Mouse (Mus musculus): ENCODE results near the gene Usp39. TPM values are rescaled to one million over a fixed set of nuclear protein-coding genes. Genes with fewer than 3 reads are reported as not detected.
A peak's percentile ranks its signal among the peaks of the same experiment; 100 is the strongest.

Gene Usp39
- polyA plus RNA-seq, 2 experiments, result 39.1 to 52.2 TPM

DNA sequence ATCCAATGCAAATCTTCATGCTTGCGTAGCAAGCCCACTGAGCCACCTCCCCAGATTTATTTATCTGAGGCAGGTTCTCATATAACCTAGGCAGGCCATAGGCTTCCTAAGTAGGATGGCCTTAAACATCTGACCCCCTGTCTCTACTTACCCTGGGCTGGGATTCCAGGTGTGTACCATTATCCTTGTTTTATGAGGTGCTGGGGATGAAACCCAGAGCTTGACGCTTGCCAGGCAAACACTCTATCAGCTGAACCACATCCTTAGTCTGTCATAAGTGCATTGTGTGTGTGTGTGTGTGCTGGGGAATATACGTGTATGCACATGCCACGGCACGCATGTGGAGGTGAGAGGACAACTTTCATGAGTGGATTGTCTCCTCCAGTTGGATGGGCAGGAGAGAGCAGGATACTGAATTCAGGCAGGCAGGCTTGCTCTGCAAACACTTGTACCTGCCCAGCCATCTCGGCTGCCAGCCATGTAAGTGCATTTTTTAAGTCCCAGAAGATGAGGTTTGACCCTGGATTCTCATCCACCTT, 43.9 kb upstream of the Usp39 start:
- DNase-seq (ENCODE audit: low spot score) (no peak), ATAC-seq (ENCODE audit: low FRiP score, low read depth) (no peak)
- peaks cover 27% of the 10 kb centered on the region for H3K4me1 ChIP-seq (ENCODE audit: control insufficient read depth, insufficient read depth, low read length)
- H3K9me3 ChIP-seq (ENCODE audit: control insufficient read depth, low read length), result no peaks in the 10 kb centered on the region
- peak overlapping the region; percentile 75; the same call in 1 of the 2 replicates for H3K9ac ChIP-seq (ENCODE audit: low read depth, low read length, severe bottlenecking)
- WGBS, result 44% methylated on average over 6 of the region's 6 CpGs
- H3K27ac ChIP-seq (replicated peaks; ENCODE audit: low read depth, low read length), result peak overlapping the region; percentile 94
- peak overlapping the region; percentile 79 for H3K4me2 ChIP-seq (replicated peaks; ENCODE audit: low read depth, low read length, severe bottlenecking)
- no peaks in the 10 kb centered on the region for H3K27me3 ChIP-seq (ENCODE audit: control insufficient read depth, insufficient read depth, low read length)
- no peak for TF ChIP-seq POLR2A (IDR thresholded peaks at IDR 0.05; ENCODE audit: borderline replicate concordance, extremely low read depth, insufficient read depth, insufficient read length)
- peak overlapping the region; percentile 58 for H3K4me3 ChIP-seq (replicated peaks; ENCODE audit: low read length)
- H3K36me3 ChIP-seq (ENCODE audit: control insufficient read depth, insufficient read depth, low read length), result peaks cover 27% of the 10 kb centered on the region

DNA sequence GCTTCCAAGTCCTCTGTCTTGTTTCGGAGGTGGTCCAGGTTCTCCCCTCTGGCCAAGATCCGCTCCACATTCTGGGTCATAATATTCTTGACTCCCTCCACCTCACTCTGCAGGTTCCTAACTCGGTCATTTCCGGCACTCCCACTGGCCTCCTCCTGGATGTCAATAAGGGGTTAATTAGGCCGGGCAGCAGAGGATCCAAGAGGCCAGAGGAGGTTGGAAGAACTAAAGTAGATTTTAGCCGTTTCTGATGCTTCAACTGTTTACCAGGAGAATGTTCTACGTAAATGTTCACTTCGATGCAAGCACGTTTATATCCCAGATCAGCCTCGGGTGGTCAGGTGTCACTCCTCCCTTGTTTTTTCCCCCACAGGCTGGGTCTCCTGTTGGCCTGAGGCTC, 43.3 kb upstream of the Usp39 start:
- Histone ChIP-seq H3K4me1 (ENCODE audit: control insufficient read depth, insufficient read depth, low read length) (peaks cover 27% of the 10 kb centered on the region), H3K9me3 (ENCODE audit: control insufficient read depth, low read length) (no peaks in the 10 kb centered on the region), H3K36me3 (ENCODE audit: control insufficient read depth, insufficient read depth, low read length) (peaks cover 27% of the 10 kb centered on the region), H3K4me3 (replicated peaks; ENCODE audit: low read length) (no peak overlapping the region), H3K4me2 (replicated peaks; ENCODE audit: low read depth, low read length, severe bottlenecking) (peak overlapping the region; percentile 79; the same call in 1 of the 2 replicates), H3K9ac (ENCODE audit: low read depth, low read length, severe bottlenecking) (0 out of 2 replicates have a peak overlapping the region, but pooled peaks have one; percentile 7), H3K27ac (replicated peaks; ENCODE audit: low read depth, low read length) (no peak overlapping the region), H3K27me3 (ENCODE audit: control insufficient read depth, insufficient read depth, low read length) (no peaks in the 10 kb centered on the region)
- ATAC-seq (ENCODE audit: low FRiP score, low read depth) (no peak), DNase-seq (ENCODE audit: low spot score) (no peak)
- WGBS, result 46% methylated on average over 10 of the region's 10 CpGs
- TF ChIP-seq POLR2A (IDR thresholded peaks at IDR 0.05; ENCODE audit: borderline replicate concordance, extremely low read depth, insufficient read depth, insufficient read length), result no peak

DNA sequence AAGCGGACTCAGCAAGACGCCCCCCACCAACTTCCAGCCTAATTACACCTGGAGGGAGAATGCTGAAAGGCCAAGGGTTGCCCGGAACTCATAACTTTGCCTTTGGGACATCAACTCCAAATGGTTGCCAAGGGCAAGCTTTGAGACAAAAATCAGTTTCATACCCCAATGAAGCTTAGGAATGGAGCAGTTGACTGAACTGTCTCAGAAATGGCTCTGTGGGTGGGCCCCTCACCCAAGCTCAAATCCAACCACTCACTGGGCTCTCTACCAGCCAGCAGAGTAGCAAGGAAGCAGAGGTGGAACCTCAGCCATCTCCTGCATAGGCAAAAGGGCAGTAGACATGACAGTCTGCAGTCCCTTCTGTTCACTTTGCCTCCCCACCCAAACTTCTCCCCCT, 42.8 kb upstream of the Usp39 start:
- ATAC-seq (ENCODE audit: low FRiP score, low read depth), result no peak
- Histone ChIP-seq H3K4me2 (replicated peaks; ENCODE audit: low read depth, low read length, severe bottlenecking) (0 out of 2 replicates have a peak overlapping the region, but pooled peaks have one; percentile 14), H3K36me3 (ENCODE audit: control insufficient read depth, insufficient read depth, low read length) (peaks cover 27% of the 10 kb centered on the region), H3K4me1 (ENCODE audit: control insufficient read depth, insufficient read depth, low read length) (peaks cover 27% of the 10 kb centered on the region), H3K9me3 (ENCODE audit: control insufficient read depth, low read length) (no peaks in the 10 kb centered on the region), H3K9ac (ENCODE audit: low read depth, low read length, severe bottlenecking) (no peak overlapping the region), H3K4me3 (replicated peaks; ENCODE audit: low read length) (no peak overlapping the region), H3K27me3 (ENCODE audit: control insufficient read depth, insufficient read depth, low read length) (no peaks in the 10 kb centered on the region), H3K27ac (replicated peaks; ENCODE audit: low read depth, low read length) (no peak overlapping the region)
- WGBS, result 34% methylated on average over 3 of the region's 3 CpGs
- DNase-seq (ENCODE audit: low spot score), result no peak
- TF ChIP-seq POLR2A (IDR thresholded peaks at IDR 0.05; ENCODE audit: borderline replicate concordance, extremely low read depth, insufficient read depth, insufficient read length), result no peak

DNA sequence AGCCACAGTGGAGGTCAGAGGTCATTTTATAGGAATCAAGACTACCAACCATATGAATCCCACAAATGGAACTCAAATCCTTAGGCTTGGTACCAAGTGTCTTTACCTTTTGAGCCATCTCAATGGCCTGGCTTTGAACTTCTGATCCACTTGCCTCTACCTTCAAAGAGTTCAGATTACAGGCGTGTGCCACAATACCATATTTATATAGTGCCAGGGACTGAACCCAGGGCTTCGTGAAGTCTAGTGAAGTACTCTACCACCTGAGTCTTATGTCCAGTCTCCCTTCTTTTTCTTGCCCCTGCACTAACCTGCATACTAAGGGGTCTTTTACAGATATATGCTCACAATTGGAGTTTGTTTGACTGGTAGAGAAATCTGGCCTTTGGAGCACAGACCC, 41.6 kb upstream of the Usp39 start:
- DNase-seq (ENCODE audit: low spot score) (no peak), ATAC-seq (ENCODE audit: low FRiP score, low read depth) (no peak)
- peaks cover 27% of the 10 kb centered on the region for H3K36me3 ChIP-seq (ENCODE audit: control insufficient read depth, insufficient read depth, low read length)
- no peaks in the 10 kb centered on the region for H3K27me3 ChIP-seq (ENCODE audit: control insufficient read depth, insufficient read depth, low read length)
- no peak overlapping the region for H3K27ac ChIP-seq (replicated peaks; ENCODE audit: low read depth, low read length)
- no peaks in the 10 kb centered on the region for H3K9me3 ChIP-seq (ENCODE audit: control insufficient read depth, low read length)
- no peak overlapping the region for H3K4me3 ChIP-seq (replicated peaks; ENCODE audit: low read length)
- H3K9ac ChIP-seq (ENCODE audit: low read depth, low read length, severe bottlenecking), result no peak overlapping the region
- 91% methylated on average over 2 of the region's 2 CpGs for WGBS
- peaks cover 27% of the 10 kb centered on the region for H3K4me1 ChIP-seq (ENCODE audit: control insufficient read depth, insufficient read depth, low read length)
- H3K4me2 ChIP-seq (replicated peaks; ENCODE audit: low read depth, low read length, severe bottlenecking), result no peak overlapping the region
- no peak for TF ChIP-seq POLR2A (IDR thresholded peaks at IDR 0.05; ENCODE audit: borderline replicate concordance, extremely low read depth, insufficient read depth, insufficient read length)

DNA sequence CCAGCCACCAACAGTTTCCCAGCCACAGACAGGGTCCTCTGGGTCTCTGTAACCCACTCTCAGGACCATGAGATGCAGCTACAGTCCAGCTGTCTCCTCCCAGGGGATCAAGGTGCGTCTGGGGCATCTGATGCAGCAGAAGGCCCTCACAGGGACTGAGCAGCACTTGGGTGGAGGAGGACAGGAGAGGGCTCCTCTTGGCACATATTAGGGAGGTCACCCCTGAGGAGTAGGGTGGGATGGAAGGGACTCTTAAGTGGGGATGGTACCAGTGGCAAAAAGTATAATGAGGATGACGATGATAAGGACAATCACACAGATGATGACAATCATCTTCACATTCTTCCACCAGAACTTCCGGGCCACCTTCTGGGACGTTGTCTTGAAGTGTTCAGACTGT, 40.3 kb upstream of the Usp39 start:
- Histone ChIP-seq H3K4me3 (replicated peaks; ENCODE audit: low read length) (no peak overlapping the region), H3K4me1 (ENCODE audit: control insufficient read depth, insufficient read depth, low read length) (peaks cover 21% of the 10 kb centered on the region), H3K27ac (replicated peaks; ENCODE audit: low read depth, low read length) (no peak overlapping the region), H3K4me2 (replicated peaks; ENCODE audit: low read depth, low read length, severe bottlenecking) (no peak overlapping the region), H3K9me3 (ENCODE audit: control insufficient read depth, low read length) (no peaks in the 10 kb centered on the region), H3K27me3 (ENCODE audit: control insufficient read depth, insufficient read depth, low read length) (no peaks in the 10 kb centered on the region), H3K36me3 (ENCODE audit: control insufficient read depth, insufficient read depth, low read length) (peaks cover 27% of the 10 kb centered on the region), H3K9ac (ENCODE audit: low read depth, low read length, severe bottlenecking) (no peak overlapping the region)
- ATAC-seq (ENCODE audit: low FRiP score, low read depth) (no peak), DNase-seq (ENCODE audit: low spot score) (no peak)
- WGBS, result 87% methylated on average over 4 of the region's 4 CpGs
- TF ChIP-seq POLR2A (IDR thresholded peaks at IDR 0.05; ENCODE audit: borderline replicate concordance, extremely low read depth, insufficient read depth, insufficient read length), result no peak
